Mouse (Mus musculus) adrenal gland, adult 2 months (tissue): ENCODE data around the gene Gm28042. TPM values are rescaled to one million over a fixed set of nuclear protein-coding genes. Genes with fewer than 3 reads are reported as not detected.

Experiments used
- DNase-seq: peaks from one replicate; pipeline ENCODE4 v3.0.0; 2021
- microRNA-seq, 2 experiments: library from miRNA; unstranded; fragments of <30 nt; microRNA quantifications; one replicate each; pipeline ENCODE4 v1.2.0; 2021
- polyA plus RNA-seq: library from polyadenylated mRNA; depleted of rRNA; stranded (reverse); fragments of >200 nt; gene quantifications from 2 replicates; pipeline ENCODE4 v1.2.3, GENCODE M21; 2012; rRNA removed
- total RNA-seq, 2 experiments: library from RNA; stranded (reverse); gene quantifications; 2 replicates each; pipeline ENCODE4 v1.2.3; 2021

The Gm28042 gene
- total and polyA plus RNA-seq, 3 experiments, result 0.78 to 9.0 (median 0.93) TPM

- no peak for DNase-seq
Observed at GRCm38 (mm10) chr2:120059466-120059865, 32.2 kb downstream of the Gm28042 start.

DNA sequence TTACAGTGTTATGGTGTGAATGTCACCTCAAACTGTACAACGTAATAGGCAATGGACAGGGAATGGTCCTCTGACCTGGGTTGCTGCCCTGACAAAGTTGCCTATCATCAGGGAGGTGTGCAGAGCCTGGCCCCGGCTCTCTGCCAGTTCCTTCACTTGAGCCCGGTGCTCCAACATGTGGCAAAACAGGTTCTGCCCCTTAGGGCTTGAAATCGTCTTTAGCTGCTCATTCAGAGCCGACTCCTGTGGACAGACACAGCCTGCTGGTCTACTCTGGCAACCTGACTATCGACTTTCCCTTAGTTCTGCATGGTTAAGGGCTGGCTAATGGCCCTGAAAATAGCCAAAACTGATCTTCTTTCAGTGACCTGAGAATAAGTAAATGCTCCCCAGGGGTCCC is 32.9 kb downstream of the Gm28042 start:
- no peak for DNase-seq

DNA sequence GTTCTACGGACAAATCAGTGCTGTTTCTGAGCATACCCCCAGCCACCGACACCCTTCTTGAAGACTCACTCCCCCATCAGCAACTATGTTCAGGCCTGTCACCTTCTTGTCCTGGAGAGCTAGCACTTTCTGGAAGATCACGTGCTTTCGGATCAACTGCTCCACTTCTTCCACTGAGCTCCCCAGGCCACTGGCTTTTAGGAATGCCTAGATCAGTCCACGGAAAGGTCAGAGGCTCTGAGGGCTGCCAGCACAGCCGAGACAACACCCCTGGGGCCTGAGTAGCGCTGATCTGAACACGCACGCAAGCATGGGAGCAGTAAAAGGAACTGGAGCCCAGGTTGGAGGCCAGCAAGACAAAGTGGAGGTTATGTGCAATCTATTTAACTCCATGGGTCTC is 33.4 kb downstream of the Gm28042 start:
- peak; percentile 30 for DNase-seq

- DNase-seq, result no peak
Observed at GRCm38 (mm10) chr2:120062248-120062647, 35.0 kb downstream of the Gm28042 start.

DNA sequence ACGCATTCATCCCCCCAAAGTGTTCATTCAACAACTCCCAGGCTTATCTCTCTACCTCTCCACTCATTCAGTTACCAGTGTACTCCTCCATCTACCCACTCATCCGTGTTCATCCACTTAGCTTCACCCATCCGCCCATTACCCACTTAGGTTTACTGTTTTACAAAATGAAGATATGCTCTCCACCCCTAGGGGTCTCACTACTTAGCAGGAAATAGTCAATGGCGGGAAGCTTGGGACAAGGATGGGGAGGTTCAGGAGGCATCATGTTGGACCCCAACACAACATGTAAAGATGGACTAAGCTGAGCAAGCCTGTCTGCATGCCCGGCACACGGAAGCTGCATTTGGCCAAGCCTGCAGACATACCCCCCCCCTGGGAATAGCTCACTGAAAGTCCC is 37.3 kb downstream of the Gm28042 start:
- DNase-seq, result no peak

GRCm38 (mm10) chr2:120065243-120065642 is 38.0 kb downstream of the Gm28042 start:
- no peak for DNase-seq

DNA sequence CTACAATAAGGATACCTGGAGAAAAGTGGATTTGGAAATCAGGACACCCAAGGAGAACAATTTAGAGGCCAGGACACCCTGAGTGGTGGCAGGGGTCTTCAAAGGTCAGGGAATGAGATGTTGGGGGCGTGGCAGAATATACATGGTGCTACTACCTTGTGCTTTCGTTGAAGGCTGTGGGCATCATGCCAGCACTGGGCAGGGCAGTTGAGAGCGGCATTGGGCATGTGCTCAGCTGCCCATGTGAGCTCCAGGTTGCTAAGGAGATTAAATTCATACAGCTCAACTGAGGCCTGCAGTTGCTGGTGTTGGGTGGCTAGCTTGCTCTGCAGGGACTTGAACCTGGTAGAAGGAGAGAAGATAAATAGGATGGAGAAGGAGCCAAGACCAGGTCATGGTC is 38.9 kb downstream of the Gm28042 start:
- no peak for DNase-seq

GRCm38 (mm10) chr2:120068555-120069465 is 41.5 kb downstream of the Gm28042 start:
- peak; percentile 59 for DNase-seq

DNA sequence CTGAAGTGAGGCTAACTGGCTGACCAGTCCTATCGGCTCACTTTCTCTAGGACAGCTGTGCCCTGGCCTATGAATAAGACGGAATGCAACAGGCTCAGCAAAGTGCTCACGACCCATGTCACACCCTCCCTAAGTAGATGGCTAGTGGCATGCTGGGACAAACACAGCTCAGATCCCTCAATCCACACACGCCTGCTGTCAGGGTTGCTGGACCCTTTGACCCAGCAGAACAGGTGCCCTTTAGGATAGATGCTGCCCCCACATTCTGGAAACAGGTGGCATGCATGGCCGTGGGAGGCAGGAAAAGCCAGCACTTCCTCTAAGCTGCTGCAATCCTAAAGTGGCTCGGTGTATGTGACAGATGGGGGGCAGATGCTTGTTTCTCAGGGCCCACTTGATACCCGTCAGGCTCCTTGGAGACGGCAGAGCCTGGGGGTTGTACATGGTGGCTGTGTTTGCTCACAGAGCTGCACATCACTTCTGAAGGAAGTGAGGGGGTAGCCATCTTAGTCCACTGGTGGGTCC is 42.2 kb downstream of the Gm28042 start:
- no peak for DNase-seq

DNA sequence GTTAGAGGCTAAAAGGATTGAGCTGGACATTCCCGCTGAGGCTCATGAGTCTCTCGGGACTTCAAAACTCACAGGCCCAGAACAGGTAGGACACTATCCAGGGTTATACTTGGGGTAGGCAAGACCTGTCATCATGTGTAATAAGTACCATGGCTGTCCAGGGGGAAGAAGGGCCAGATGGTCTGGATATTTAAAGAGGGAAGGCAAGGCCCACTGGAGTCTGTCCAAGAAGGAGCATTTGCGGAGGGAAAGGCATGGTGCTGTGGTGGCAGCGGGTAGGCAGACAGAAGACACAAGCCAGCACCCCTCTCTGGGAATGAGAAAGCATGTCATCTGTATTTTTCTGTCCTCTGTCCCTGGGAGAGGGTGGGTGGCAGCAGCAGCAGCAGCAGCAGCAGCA is 46.8 kb downstream of the Gm28042 start:
- no peak for DNase-seq

DNA sequence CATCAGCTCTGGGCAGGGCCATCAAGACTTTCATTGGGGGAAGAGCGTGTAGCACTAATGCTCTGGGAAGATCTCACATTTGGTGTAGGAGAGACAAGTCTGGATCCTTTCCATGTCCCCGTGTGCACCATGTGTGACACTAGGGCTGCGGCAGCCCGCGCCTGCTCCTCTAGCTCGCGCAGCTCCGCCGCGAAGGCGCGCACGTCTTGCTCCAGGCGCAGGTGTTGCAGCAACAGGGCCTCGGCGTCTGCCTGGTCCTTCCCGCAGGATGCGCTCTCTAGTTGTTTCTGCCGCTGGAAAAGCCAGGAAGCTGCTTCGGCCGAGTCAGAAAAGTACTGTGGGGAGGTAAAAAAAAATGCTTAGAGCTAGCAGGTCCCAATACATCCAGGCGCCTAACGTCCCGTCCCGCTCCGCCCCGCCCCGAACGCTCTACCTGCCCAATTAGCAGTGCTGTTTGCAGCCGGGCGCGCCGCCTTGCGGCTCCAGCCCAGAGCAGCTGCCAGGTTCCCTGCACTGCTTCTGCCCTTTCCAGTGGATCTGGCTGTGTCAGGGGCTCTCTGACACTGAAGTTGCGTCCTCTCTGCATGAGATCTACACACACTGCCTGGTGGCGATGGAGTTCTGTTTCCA is 48.9 kb downstream of the Gm28042 start:
- DNase-seq, result peak; percentile 60

DNA sequence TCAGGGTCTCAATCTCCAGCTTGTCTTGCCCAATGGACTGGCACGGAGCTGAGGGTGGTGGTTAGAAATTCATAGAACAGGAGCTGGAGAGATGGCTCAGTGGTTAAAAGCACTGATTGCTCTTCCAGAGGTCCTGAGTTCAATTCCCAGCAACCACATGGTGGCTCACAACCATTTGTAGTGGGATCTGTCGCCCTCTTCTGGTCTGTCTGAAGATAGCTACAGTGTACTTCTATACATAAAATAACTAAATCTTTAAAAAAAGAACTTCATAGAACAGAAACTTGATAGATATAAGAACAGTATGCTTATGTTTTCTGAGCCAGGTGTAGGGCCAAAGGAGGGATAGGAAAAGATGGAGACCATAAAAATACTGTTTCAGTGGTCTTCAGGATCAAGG is 55.1 kb downstream of the Gm28042 start:
- no peak for DNase-seq

DNA sequence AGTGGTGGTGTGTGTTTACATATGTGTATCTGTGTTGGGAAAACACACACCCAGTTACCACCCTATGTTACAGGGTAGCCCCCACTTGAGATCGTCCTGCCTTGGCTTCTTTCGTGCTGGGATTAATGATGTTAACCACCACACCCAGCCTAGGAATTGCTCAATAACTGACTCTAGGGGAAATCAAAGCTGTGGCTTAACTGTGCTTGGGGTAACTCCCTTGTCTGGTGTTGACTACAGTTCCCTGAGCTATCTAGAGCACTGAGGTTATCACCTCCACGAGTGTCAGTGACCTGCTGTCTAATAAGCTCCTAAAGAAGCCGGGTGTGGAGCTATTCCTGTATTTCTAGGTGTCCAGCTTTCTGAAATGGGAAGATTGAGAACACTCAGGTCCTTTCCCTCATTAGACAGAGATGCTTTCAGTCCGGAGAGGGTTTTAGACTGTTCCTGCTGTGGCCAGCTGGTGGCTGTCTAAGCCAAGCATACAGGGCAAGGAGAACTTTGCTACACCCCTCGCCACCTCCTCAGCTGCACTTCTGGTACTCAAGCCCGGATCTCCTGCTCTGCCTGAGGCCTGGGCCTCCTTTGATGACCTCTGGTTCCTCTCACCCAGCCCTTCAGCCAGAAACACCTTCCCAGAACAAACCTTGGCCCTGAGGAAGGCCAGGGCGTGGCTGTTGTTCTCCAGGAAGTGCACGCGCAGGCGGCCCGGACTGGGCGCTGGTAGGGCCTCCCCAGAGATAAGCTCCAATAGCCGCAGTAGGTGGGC is 57.5 kb downstream of the Gm28042 start:
- DNase-seq, result peak; percentile 33

DNA sequence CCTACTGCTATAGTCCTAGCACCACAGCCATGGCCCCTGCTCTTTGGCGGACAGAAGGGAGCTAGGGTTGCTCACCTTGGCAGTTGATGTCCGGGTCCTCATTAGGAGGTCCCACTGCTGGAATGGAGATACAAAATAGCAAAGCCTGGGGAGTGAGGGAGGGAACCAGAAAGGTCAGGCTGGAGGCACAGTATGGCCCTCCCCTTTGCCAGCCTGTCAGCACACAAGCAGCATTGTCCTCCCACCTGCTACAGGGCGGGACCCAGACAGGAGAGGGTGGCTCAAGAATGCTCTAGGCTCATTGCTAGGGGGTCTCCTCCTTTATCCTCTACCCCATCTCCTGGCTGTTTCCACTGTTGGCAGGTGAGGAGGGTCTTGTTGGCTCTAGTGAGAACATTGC is 58.7 kb downstream of the Gm28042 start:
- no peak for DNase-seq

DNA sequence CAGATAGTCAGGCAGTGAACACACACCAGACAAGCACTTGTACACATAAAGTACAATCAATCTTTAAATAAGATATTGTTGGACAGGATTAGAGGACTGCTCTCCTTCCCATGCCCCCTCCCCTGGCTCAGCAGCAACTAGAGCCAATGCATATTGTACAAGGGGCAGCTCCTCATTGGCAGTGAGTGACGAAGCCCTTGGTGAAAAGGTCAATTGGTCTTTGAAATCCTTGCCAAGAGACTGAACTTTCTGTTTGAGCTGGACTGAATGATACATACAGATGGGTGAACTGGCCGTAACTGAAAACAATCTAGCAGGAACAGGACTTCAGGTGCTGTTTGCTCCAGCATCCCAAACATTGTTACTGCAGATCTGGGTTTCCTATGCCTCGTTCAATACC is 60.1 kb downstream of the Gm28042 start:
- peak; percentile 53 for DNase-seq

DNA sequence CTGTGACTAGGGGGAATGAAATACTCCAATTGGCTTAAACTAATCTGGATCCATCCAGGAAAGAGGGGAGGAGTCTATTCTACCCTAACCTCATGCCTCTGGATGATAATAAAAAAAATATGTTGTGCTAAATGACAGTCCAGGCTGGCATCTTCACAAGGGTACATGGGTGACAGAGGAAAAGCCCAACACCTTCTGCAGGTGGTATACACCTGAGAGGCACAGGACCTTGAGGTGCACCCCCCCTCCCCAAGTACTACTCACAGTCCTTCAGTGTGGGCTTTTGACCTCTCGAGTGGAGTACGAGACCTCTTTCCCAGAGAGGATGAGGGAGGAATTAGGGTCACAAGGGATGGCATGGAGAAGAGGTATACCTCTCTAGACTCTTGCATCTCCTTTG is 60.6 kb downstream of the Gm28042 start:
- no peak for DNase-seq

GRCm38 (mm10) chr2:120090979-120091378 is 63.7 kb downstream of the Gm28042 start:
- DNase-seq, result no peak

Small RNA genes within 50 kb of the gene (microRNA-seq; reads per million reads assigned to microRNA genes)
- 0.41 to 1.8 reads per million in 2 experiments for gene Mir7665

Other genes starting within 250 kb of the Gm28042 start
- 10 to 100 TPM; 13.6 to 18.7 TPM for gene Rpap1, start 240.0 kb upstream of the Gm28042 start, total RNA-seq
- 39.1 and 42.3 TPM in 2 replicates for gene Rpap1, start 240.0 kb upstream of the Gm28042 start, polyA plus RNA-seq
- 1 to 10 TPM; 3.9 to 5.7 TPM for gene Tyro3, start 229.8 kb upstream of the Gm28042 start, total RNA-seq
- gene Tyro3, start 229.8 kb upstream of the Gm28042 start, polyA plus RNA-seq, result 4.1 and 5.5 TPM in 2 replicates
- 10 to 100 TPM; 40.5 to 43.6 TPM for gene Mga, start 130.3 kb upstream of the Gm28042 start, total RNA-seq
- gene Mga, start 130.3 kb upstream of the Gm28042 start, polyA plus RNA-seq, result 8.1 and 10.3 TPM in 2 replicates
- 10 to 100 TPM; 10.7 to 13.1 TPM for gene Mapkbp1, start 54.8 kb upstream of the Gm28042 start, total RNA-seq
- gene Mapkbp1, start 54.8 kb upstream of the Gm28042 start, polyA plus RNA-seq, result 9.3 and 12.4 TPM in 2 replicates
- gene Jmjd7, start within 50 bp of the Gm28042 start, total RNA-seq, result 1 to 10 TPM; 5.9 to 7.6 TPM
- 7.1 and 7.9 TPM in 2 replicates for gene Jmjd7, start within 50 bp of the Gm28042 start, polyA plus RNA-seq
- gene Pla2g4b, start 5.9 kb downstream of the Gm28042 start, total RNA-seq, result 1 to 10 TPM; 1.4 to 2.2 TPM
- 10.0 and 10.2 TPM in 2 replicates for gene Pla2g4b, start 5.9 kb downstream of the Gm28042 start, polyA plus RNA-seq
- gene Ehd4, start 127.1 kb downstream of the Gm28042 start, total RNA-seq, result 10 to 100 TPM; 39.1 to 65.2 TPM
- gene Ehd4, start 127.1 kb downstream of the Gm28042 start, polyA plus RNA-seq, result 19.1 and 25.4 TPM in 2 replicates
- gene Pla2g4e, start 217.8 kb downstream of the Gm28042 start, total RNA-seq, result under 1 TPM; 0.31 to 0.46 TPM
- gene Pla2g4e, start 217.8 kb downstream of the Gm28042 start, polyA plus RNA-seq, result 0.11 and 0.16 TPM in 2 replicates